Mouse (Mus musculus) midbrain, embryonic 16.5 days (tissue): Measurements from ENCODE around the gene Dnaic1. TPM values are rescaled to one million over a fixed set of nuclear protein-coding genes. Genes with fewer than 3 reads are reported as not detected.

ENCODE experiments used
- ATAC-seq: fragments of 200-750 bp; cut with Nextera tagmentation; 2 replicates; pipeline ENCODE4 v1.8.0; 2017; ENCODE audit warnings: moderate TSS enrichment
- H3K27ac ChIP-seq: fragments of 300-500 bp; sonication (generic); 2 replicates; pipeline ENCODE4 v1.5.1; 2014; ENCODE audit warnings: mild to moderate bottlenecking, low read length, mixed read lengths
- H3K27me3 ChIP-seq: fragments of 300-500 bp; sonication (generic); 2 replicates; pipeline ENCODE4 v1.6.1; 2014; ENCODE audit warnings: low read depth, low read length, mixed read lengths; ENCODE audit not compliant: control insufficient read depth, insufficient read depth
- H3K36me3 ChIP-seq: fragments of 300-500 bp; sonication (generic); 2 replicates; pipeline ENCODE4 v1.6.1; 2014; ENCODE audit warnings: mild to moderate bottlenecking, low read length, moderate library complexity, mixed read lengths; ENCODE audit not compliant: control insufficient read depth, insufficient read depth
- H3K4me1 ChIP-seq: fragments of 300-500 bp; sonication (generic); 2 replicates; pipeline ENCODE4 v1.6.1; 2014; ENCODE audit warnings: mild to moderate bottlenecking, low read length, mixed read lengths; ENCODE audit not compliant: control insufficient read depth, insufficient read depth
- H3K4me2 ChIP-seq: fragments of 300-500 bp; sonication (generic); 2 replicates; pipeline ENCODE4 v1.6.1; 2014; ENCODE audit warnings: mild to moderate bottlenecking, low read length, mixed read lengths
- H3K4me3 ChIP-seq: fragments of 300-500 bp; sonication (generic); 2 replicates; pipeline ENCODE4 v1.5.1; 2014; ENCODE audit warnings: low read depth, mild to moderate bottlenecking, low read length, moderate library complexity, mixed read lengths
- H3K9ac ChIP-seq: fragments of 300-500 bp; sonication (generic); 2 replicates; pipeline ENCODE4 v1.6.1; 2014; ENCODE audit warnings: low read depth, low read length, mixed read lengths
- H3K9me3 ChIP-seq: fragments of 300-500 bp; sonication (generic); replicated peaks from 2 replicates; pipeline ENCODE4 v1.6.1; 2014; ENCODE audit warnings: mild to moderate bottlenecking, low read length, mixed read lengths; ENCODE audit not compliant: control insufficient read depth, poor library complexity, severe bottlenecking
- WGBS: fragments of 180-500 bp; shearing (Covaris S2); extraction: QIAGEN DNeasy Blood & Tissue Kit; methylation state at CpG from one replicate; pipeline ENCODE4 v1.1.7; 2014; 5-methylcytosine and 5-hydroxymethylcytosine counted together
- polyA plus RNA-seq: library from polyadenylated mRNA; unstranded; fragments of >200 nt; fragmentation: Nextera tagmentation; extraction: Ambion mirVana; gene quantifications from 2 replicates; pipeline ENCODE4 v1.2.1, GENCODE M21; 2015

The Dnaic1 gene
- polyA plus RNA-seq, 1 experiment from 2014 or later, result 2.6 TPM

- H3K4me3 ChIP-seq, result no peak overlapping the region
- 33% methylated on average over 12 of the region's 12 CpGs for WGBS
- H3K4me1 ChIP-seq, result peaks cover 10% of the 10 kb centered on the region
- H3K27me3 ChIP-seq, result no peaks in the 10 kb centered on the region; the same call in 1 of the 2 replicates
- no peaks in the 10 kb centered on the region for H3K9me3 ChIP-seq
- no peak overlapping the region for H3K4me2 ChIP-seq
- peak overlapping the region; percentile 49; the same call in 1 of the 2 replicates for H3K27ac ChIP-seq
- no peak for ATAC-seq
- H3K36me3 ChIP-seq, result no peaks in the 10 kb centered on the region
- H3K9ac ChIP-seq, result no peak overlapping the region
Measured at GRCm38 (mm10) chr4:41618916-41619746, 49.6 kb downstream of the Dnaic1 start.

- WGBS, result 83% methylated on average over 14 of the region's 14 CpGs
- Histone ChIP-seq H3K9me3 (no peaks in the 10 kb centered on the region), H3K4me1 (peaks cover 10% of the 10 kb centered on the region), H3K4me2 (no peak overlapping the region), H3K9ac (no peak overlapping the region), H3K36me3 (no peaks in the 10 kb centered on the region), H3K27ac (no peak overlapping the region), H3K4me3 (no peak overlapping the region), H3K27me3 (no peaks in the 10 kb centered on the region; the same call in 1 of the 2 replicates)
- ATAC-seq, result no peak
Measured at GRCm38 (mm10) chr4:41622071-41622470, 52.5 kb downstream of the Dnaic1 start.

- H3K9ac ChIP-seq, result peak overlapping the region; percentile 32
- H3K27ac ChIP-seq, result 0 out of 2 replicates have a peak overlapping the region, but pooled peaks have one; percentile 23
Measured at GRCm38 (mm10) chr4:41628202-41628927, 58.8 kb downstream of the Dnaic1 start.

DNA sequence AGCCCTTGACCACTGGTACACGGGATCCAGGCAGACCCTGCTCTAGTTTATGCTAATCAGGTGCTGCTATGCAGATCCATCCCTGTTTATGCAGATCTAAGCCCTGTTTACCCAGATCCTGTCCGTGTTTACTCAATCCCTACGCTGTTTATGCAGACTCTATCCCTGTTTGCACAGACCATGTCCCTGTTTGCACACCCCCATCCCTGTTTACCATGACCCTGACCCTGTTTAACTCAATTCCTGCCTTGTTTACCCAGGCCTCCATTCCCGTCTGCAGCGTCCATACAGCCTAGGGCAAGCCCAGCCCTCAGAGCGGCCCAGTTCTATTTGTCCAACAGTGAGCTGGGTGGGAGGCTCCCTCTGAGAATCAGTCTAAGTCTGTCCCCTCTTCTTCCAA, 60.6 kb downstream of the Dnaic1 start:
- Histone ChIP-seq H3K9me3 (no peaks in the 10 kb centered on the region), H3K4me3 (no peak overlapping the region), H3K27me3 (no peaks in the 10 kb centered on the region), H3K36me3 (no peaks in the 10 kb centered on the region), H3K4me1 (peaks cover 21% of the 10 kb centered on the region), H3K4me2 (no peak overlapping the region), H3K27ac (no peak overlapping the region), H3K9ac (no peak overlapping the region)
- WGBS, result 22% methylated on average over 6 of the region's 6 CpGs
- ATAC-seq, result peak; percentile 12; the same call in 1 of the 2 replicates

More at GRCm38 (mm10) chr4:41628202-41628927, 58.8 kb downstream of the Dnaic1 start:
- Histone ChIP-seq H3K27me3 (no peaks in the 10 kb centered on the region; the same call in 1 of the 2 replicates), H3K4me2 (no peak overlapping the region), H3K4me3 (no peak overlapping the region), H3K36me3 (no peaks in the 10 kb centered on the region), H3K4me1 (peaks cover 21% of the 10 kb centered on the region), H3K9me3 (no peaks in the 10 kb centered on the region)
- ATAC-seq, result no peak
- WGBS, result 8% methylated on average over 8 of the region's 8 CpGs

DNA sequence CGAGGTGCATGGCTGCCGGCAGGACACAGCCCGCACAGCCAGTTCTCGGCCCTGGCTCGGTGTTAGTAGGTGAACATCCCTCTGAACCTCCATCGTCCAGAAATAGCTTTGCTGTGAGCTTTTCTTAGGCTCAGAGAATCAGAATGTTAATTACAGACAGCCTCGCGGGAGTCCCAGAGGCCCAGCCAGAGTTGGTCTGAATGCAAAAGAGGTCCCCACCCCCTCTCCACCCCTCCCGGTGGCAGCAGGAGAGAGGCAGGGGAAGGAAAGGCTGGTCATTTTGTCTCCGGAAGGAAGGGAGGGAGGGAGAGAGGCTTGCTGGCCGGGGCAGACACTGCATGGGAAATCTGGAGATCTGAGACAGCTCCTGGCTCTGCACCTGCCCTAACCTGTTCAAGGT, 61.8 kb downstream of the Dnaic1 start:
- peak; percentile 26; the same call in 1 of the 2 replicates for ATAC-seq
- H3K27me3 ChIP-seq, result no peaks in the 10 kb centered on the region
- peak overlapping the region; percentile 37; the same call in 1 of the 2 replicates for H3K9ac ChIP-seq
- no peak overlapping the region for H3K4me3 ChIP-seq
- peak overlapping the region; percentile 60 for H3K27ac ChIP-seq
- peak overlapping the region; percentile 20; the same call in 1 of the 2 replicates for H3K4me2 ChIP-seq
- H3K9me3 ChIP-seq, result no peaks in the 10 kb centered on the region
- peaks cover 26% of the 10 kb centered on the region for H3K4me1 ChIP-seq
- WGBS, result under 1% methylated on average over 11 of the region's 11 CpGs
- no peaks in the 10 kb centered on the region for H3K36me3 ChIP-seq

- WGBS, result 77% methylated on average over 9 of the region's 9 CpGs
- no peaks in the 10 kb centered on the region; the same call in 1 of the 2 replicates for H3K36me3 ChIP-seq
- H3K4me1 ChIP-seq, result peaks cover 33% of the 10 kb centered on the region
- no peak overlapping the region for H3K9ac ChIP-seq
- H3K4me2 ChIP-seq, result no peak overlapping the region
- no peaks in the 10 kb centered on the region for H3K27me3 ChIP-seq
- H3K9me3 ChIP-seq, result no peaks in the 10 kb centered on the region
- no peak overlapping the region for H3K27ac ChIP-seq
- no peak overlapping the region for H3K4me3 ChIP-seq
- no peak for ATAC-seq
Measured at GRCm38 (mm10) chr4:41633001-41633400, 63.4 kb downstream of the Dnaic1 start.

DNA sequence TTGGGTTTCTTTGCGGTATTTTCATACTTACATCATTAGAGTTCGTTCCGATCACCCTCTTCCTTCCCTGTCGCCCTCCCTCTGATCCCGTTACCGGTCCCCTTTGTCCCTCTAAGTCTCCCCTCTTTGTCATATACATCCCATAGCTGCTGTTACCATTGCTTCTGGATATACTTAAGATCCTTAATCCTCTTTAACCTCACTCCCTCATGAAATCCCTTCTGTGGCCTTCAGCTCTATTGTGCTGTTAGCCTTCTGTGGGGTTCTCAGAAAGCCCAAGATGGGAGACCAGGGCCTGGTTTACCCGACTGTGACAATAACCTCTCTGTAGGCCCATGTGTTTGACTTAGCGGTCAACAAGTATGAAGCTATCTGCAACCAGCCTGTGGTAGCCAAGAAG, 65.1 kb downstream of the Dnaic1 start:
- no peak overlapping the region for H3K9ac ChIP-seq
- peaks cover 40% of the 10 kb centered on the region for H3K4me1 ChIP-seq
- 28% methylated on average over 8 of the region's 8 CpGs for WGBS
- H3K27ac ChIP-seq, result no peak overlapping the region
- no peaks in the 10 kb centered on the region for H3K27me3 ChIP-seq
- H3K36me3 ChIP-seq, result no peaks in the 10 kb centered on the region; the same call in 1 of the 2 replicates
- H3K4me3 ChIP-seq, result no peak overlapping the region
- H3K9me3 ChIP-seq, result no peaks in the 10 kb centered on the region
- no peak overlapping the region for H3K4me2 ChIP-seq
- no peak for ATAC-seq

DNA sequence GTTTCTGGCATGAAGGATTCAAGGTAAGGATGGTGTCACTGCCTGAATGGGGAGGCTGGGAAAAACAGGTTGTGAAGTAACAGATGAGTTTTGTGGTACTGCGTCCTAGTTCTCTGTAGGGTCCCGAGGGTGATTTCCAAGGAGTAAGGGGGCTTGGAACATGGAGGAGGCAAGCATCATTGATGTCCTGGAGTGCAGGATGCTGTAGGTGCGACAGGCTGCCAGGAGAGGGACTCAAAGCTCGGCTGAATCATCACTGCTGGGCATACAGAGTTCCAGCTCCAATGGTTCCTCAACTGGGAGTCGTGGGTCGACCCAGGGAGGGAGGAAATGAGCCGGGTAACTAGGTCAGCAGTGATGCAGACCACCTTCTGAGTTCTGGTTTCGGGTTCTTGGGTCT, 65.6 kb downstream of the Dnaic1 start:
- Histone ChIP-seq H3K4me1 (peaks cover 40% of the 10 kb centered on the region), H3K9ac (no peak overlapping the region), H3K9me3 (no peaks in the 10 kb centered on the region), H3K27ac (no peak overlapping the region), H3K4me3 (no peak overlapping the region), H3K4me2 (no peak overlapping the region), H3K36me3 (no peaks in the 10 kb centered on the region; the same call in 1 of the 2 replicates), H3K27me3 (no peaks in the 10 kb centered on the region)
- ATAC-seq, result no peak
- WGBS, result 77% methylated on average over 8 of the region's 8 CpGs
